In genomic region chr8:126824575-126825208, GRCm38 (mm10) we compare ENCODE assay signal across 8 mouse cellular contexts.
DNase-seq lines count a peak whose midpoint lies in the region; ATAC-seq and TF ChIP-seq lines count a peak whose summit lies in the region.

No protein-coding gene starts in this region.

- H3K27me3 ChIP-seq in embryonic facial prominence, embryonic 13.5 days, result no peaks in the 10 kb centered on the region
- H3K27me3 ChIP-seq in heart, postnatal 0 days (ENCODE audit: control insufficient read depth, insufficient read depth, low read length), result no peaks in the 10 kb centered on the region
- H3K27me3 ChIP-seq in midbrain, embryonic 11.5 days (ENCODE audit: control insufficient read depth, insufficient read depth, low read length), result no peaks in the 10 kb centered on the region

- no peak overlapping the region for H3K4me3 ChIP-seq in left cerebral cortex, adult 2 months
- H3K4me3 ChIP-seq in embryonic facial prominence, embryonic 13.5 days, result no peak overlapping the region
- no peak overlapping the region for H3K4me3 ChIP-seq in heart, postnatal 0 days (ENCODE audit: low read depth, low read length)
- H3K4me3 ChIP-seq in midbrain, embryonic 11.5 days (ENCODE audit: low read depth, low read length), result no peak overlapping the region

- TF ChIP-seq EP300 in heart, postnatal 0 days (IDR thresholded peaks at IDR 0.05; ENCODE audit: low read depth), result no peak

- H3K4me1 ChIP-seq in embryonic facial prominence, embryonic 13.5 days, result peaks cover 51% of the 10 kb centered on the region
- peaks cover 51% of the 10 kb centered on the region for H3K4me1 ChIP-seq in heart, postnatal 0 days (ENCODE audit: control insufficient read depth, insufficient read depth)
- peaks cover 23% of the 10 kb centered on the region for H3K4me1 ChIP-seq in midbrain, embryonic 11.5 days (ENCODE audit: control insufficient read depth, insufficient read depth, low read length)

- peak; percentile 67 for ATAC-seq in embryonic facial prominence, embryonic 13.5 days (ENCODE audit: insufficient number of reproducible peaks, insufficient read depth, low FRiP score, low TSS enrichment, low read depth)
- ATAC-seq in heart, postnatal 0 days (ENCODE audit: insufficient read depth, low read depth), result no peak
- peak; percentile 25; the same call in 1 of the 2 replicates for ATAC-seq in midbrain, embryonic 11.5 days (ENCODE audit: low FRiP score)

- H3K27ac ChIP-seq in left cerebral cortex, adult 2 months, result peak overlapping the region; percentile 34; the same call in 1 of the 2 replicates
- peak overlapping the region; percentile 80 for H3K27ac ChIP-seq in embryonic facial prominence, embryonic 13.5 days
- peak overlapping the region; percentile 94 for H3K27ac ChIP-seq in heart, postnatal 0 days (ENCODE audit: low read depth)
- peak overlapping the region; percentile 50 for H3K27ac ChIP-seq in midbrain, embryonic 11.5 days (ENCODE audit: low read depth, low read length)

- DNase-seq in left cerebral cortex, adult 2 months (ENCODE audit: extremely low spot score in 1 of 2, low spot score in 2 of 2), result no peak
- DNase-seq in left cerebral cortex, adult 8-10 months (ENCODE audit: low spot score in 2 of 2), result no peak
- DNase-seq in heart, postnatal 0 days (ENCODE audit: low spot score), result no peak
- peak; percentile 83 to 92 for DNase-seq in kidney, postnatal 36 days
- peak; percentile 89 for DNase-seq in midbrain, embryonic 11.5 days (ENCODE audit: low spot score, missing footprints)
- DNase-seq in frontal cortex, postnatal 36 days (ENCODE audit: low spot score in 2 of 2), result no peak
- no peak for DNase-seq in right cerebral cortex, adult 18-20 months

- H3K4me2 ChIP-seq in embryonic facial prominence, embryonic 13.5 days, result no peak overlapping the region
- H3K4me2 ChIP-seq in heart, postnatal 0 days (ENCODE audit: low read depth, low read length), result no peak overlapping the region
- H3K4me2 ChIP-seq in midbrain, embryonic 11.5 days, result no peak overlapping the region

- intact Hi-C loops in left cerebral cortex, adult 2 months (cut with DNase I), result loop anchor here (5.0 kb wide), 1 partner anchor 67 kb away; no protein-coding TSS in a partner anchor

- 28% methylated on average over 10 of the region's 10 CpGs for WGBS in embryonic facial prominence, embryonic 13.5 days
- WGBS in heart, postnatal 0 days, result 56% methylated on average over 10 of the region's 10 CpGs
- 47% methylated on average over 10 of the region's 10 CpGs for WGBS in midbrain, embryonic 11.5 days

- TF ChIP-seq CTCF in left cerebral cortex, adult 2 months (IDR thresholded peaks at IDR 0.05), result no peak; the same call in 1 of the 2 replicates
- no peak for TF ChIP-seq CTCF in heart, postnatal 0 days (IDR thresholded peaks at IDR 0.05; ENCODE audit: low read depth)

- no peaks in the 10 kb centered on the region for H3K9me3 ChIP-seq in embryonic facial prominence, embryonic 13.5 days
- H3K9me3 ChIP-seq in heart, postnatal 0 days (replicated peaks; ENCODE audit: control insufficient read depth, low read length), result no peaks in the 10 kb centered on the region
- H3K9me3 ChIP-seq in midbrain, embryonic 11.5 days (ENCODE audit: control insufficient read depth, low read length), result no peaks in the 10 kb centered on the region

- H3K9ac ChIP-seq in embryonic facial prominence, embryonic 13.5 days, result no peak overlapping the region
- no peak overlapping the region for H3K9ac ChIP-seq in heart, postnatal 0 days (replicated peaks; ENCODE audit: low read depth, low read length)
- no peak overlapping the region for H3K9ac ChIP-seq in midbrain, embryonic 11.5 days (ENCODE audit: low read length)

- no peaks in the 10 kb centered on the region for H3K36me3 ChIP-seq in embryonic facial prominence, embryonic 13.5 days
- H3K36me3 ChIP-seq in heart, postnatal 0 days (replicated peaks; ENCODE audit: control insufficient read depth, insufficient read depth, low read length), result no peaks in the 10 kb centered on the region
- no peaks in the 10 kb centered on the region for H3K36me3 ChIP-seq in midbrain, embryonic 11.5 days (ENCODE audit: control insufficient read depth, insufficient read depth, low read length)

Comparison
In these comparisons a context has a peak if more than half of its experiments do, and no peak if none do; other contexts are left out.
1. DNase-seq: peak in kidney, postnatal 36 days (2 of 2) and midbrain, embryonic 11.5 days (single experiment); none in left cerebral cortex, adult 2 months (0 of 2), left cerebral cortex, adult 8-10 months (0 of 2), heart, postnatal 0 days (single experiment), frontal cortex, postnatal 36 days (0 of 2) and right cerebral cortex, adult 18-20 months (single experiment).
2. H3K27ac ChIP-seq: peak in every context shown above with its lines; median percentile 94 in heart, postnatal 0 days; 80 in embryonic facial prominence, embryonic 13.5 days; 50 in midbrain, embryonic 11.5 days; 34 in left cerebral cortex, adult 2 months.